Comparison of ENCODE assay signal across 8 mouse cellular contexts in genomic region chr4:119140126-119140525, GRCm38 (mm10). TPM values are rescaled to one million over a fixed set of nuclear protein-coding genes. Genes with fewer than 3 reads are reported as not detected.
DNase-seq lines count a peak whose midpoint lies in the region; ATAC-seq and TF ChIP-seq lines count a peak whose summit lies in the region.

No protein-coding gene starts in this region.

- TF ChIP-seq CTCF in intestine, postnatal 0 days (IDR thresholded peaks at IDR 0.05; ENCODE audit: low read depth), result peak; percentile 91
- peak; percentile 94 for TF ChIP-seq CTCF in ES-Bruce4 (IDR thresholded peaks at IDR 0.05; ENCODE audit: low read depth, low read length)
- peak; percentile 84 for TF ChIP-seq CTCF in bone marrow macrophage, adult 2 months (IDR thresholded peaks at IDR 0.05; ENCODE audit: low read depth, low read length)

- H3K36me3 ChIP-seq in intestine, postnatal 0 days (ENCODE audit: control insufficient read depth, insufficient read depth), result peaks cover 22% of the 10 kb centered on the region
- peaks cover 18% of the 10 kb centered on the region for H3K36me3 ChIP-seq in intestine, embryonic 15.5 days
- peaks cover 23% of the 10 kb centered on the region for H3K36me3 ChIP-seq in ES-Bruce4 (ENCODE audit: control insufficient read depth, insufficient read depth, low read length, poor library complexity, severe bottlenecking)

- H3K9me3 ChIP-seq in intestine, postnatal 0 days (ENCODE audit: control insufficient read depth), result no peaks in the 10 kb centered on the region
- H3K9me3 ChIP-seq in intestine, embryonic 15.5 days, result no peaks in the 10 kb centered on the region
- H3K9me3 ChIP-seq in ES-Bruce4 (replicated peaks; ENCODE audit: control insufficient read depth, insufficient read depth, low read length, poor library complexity, severe bottlenecking), result no peaks in the 10 kb centered on the region

- ATAC-seq in intestine, postnatal 0 days, result no peak
- no peak for ATAC-seq in intestine, embryonic 15.5 days

- TF ChIP-seq POLR2A in ES-Bruce4 (IDR thresholded peaks at IDR 0.05; ENCODE audit: insufficient read depth, low read length), result no peak
- TF ChIP-seq POLR2A in bone marrow macrophage, adult 2 months (IDR thresholded peaks at IDR 0.05; ENCODE audit: borderline replicate concordance, low read depth, low read length), result no peak

- DNase-seq in kidney, postnatal 14 days, result peak; percentile 51
- DNase-seq in retina, embryonic 14.5 days (ENCODE audit: low spot score), result peak; percentile 77
- no peak for DNase-seq in right cerebral cortex, adult 2 months (ENCODE audit: low spot score in 2 of 2)
- no peak for DNase-seq in frontal cortex, postnatal 10 days (ENCODE audit: low spot score in 2 of 2)

- peaks cover 5% of the 10 kb centered on the region; the same call in 1 of the 2 replicates for H3K27me3 ChIP-seq in intestine, postnatal 0 days (replicated peaks; ENCODE audit: control insufficient read depth, insufficient read depth, low read length)
- H3K27me3 ChIP-seq in intestine, embryonic 15.5 days (replicated peaks), result no peaks in the 10 kb centered on the region
- no peaks in the 10 kb centered on the region for H3K27me3 ChIP-seq in ES-Bruce4 (ENCODE audit: control insufficient read depth, insufficient read depth, low read length, poor library complexity, severe bottlenecking)

- H3K4me2 ChIP-seq in intestine, postnatal 0 days (replicated peaks; ENCODE audit: low read depth), result no peak overlapping the region
- H3K4me2 ChIP-seq in intestine, embryonic 15.5 days (replicated peaks), result no peak overlapping the region

- WGBS in intestine, postnatal 0 days, result 54% methylated on average over 3 of the region's 3 CpGs
- WGBS in intestine, embryonic 15.5 days, result 54% methylated on average over 3 of the region's 3 CpGs

- no peak overlapping the region for H3K9ac ChIP-seq in intestine, postnatal 0 days (ENCODE audit: low read depth, low read length)
- no peak overlapping the region for H3K9ac ChIP-seq in intestine, embryonic 15.5 days
- H3K9ac ChIP-seq in ES-Bruce4 (ENCODE audit: low read depth, poor library complexity, severe bottlenecking), result no peak overlapping the region

- TF ChIP-seq EP300 in ES-Bruce4 (IDR thresholded peaks at IDR 0.05; ENCODE audit: insufficient read depth, low read depth, low read length), result peak; percentile 62; the same call in 1 of the 2 replicates

- H3K4me1 ChIP-seq in intestine, postnatal 0 days (replicated peaks; ENCODE audit: control insufficient read depth, insufficient read depth, low read length), result no peaks in the 10 kb centered on the region
- 0 out of 2 replicates have a peak, but pooled peaks cover 5% of the 10 kb centered on the region for H3K4me1 ChIP-seq in intestine, embryonic 15.5 days (replicated peaks)
- H3K4me1 ChIP-seq in ES-Bruce4 (ENCODE audit: control insufficient read depth, insufficient read depth, low read length), result peaks cover 5% of the 10 kb centered on the region
- no peaks in the 10 kb centered on the region for H3K4me1 ChIP-seq in bone marrow macrophage, adult 2 months (ENCODE audit: control insufficient read depth, insufficient read depth, low read length)

- H3K4me3 ChIP-seq in intestine, postnatal 0 days (ENCODE audit: low read depth, low read length), result no peak overlapping the region
- no peak overlapping the region for H3K4me3 ChIP-seq in intestine, embryonic 15.5 days (replicated peaks)
- no peak overlapping the region for H3K4me3 ChIP-seq in ES-Bruce4 (ENCODE audit: low read depth, low read length)
- H3K4me3 ChIP-seq in bone marrow macrophage, adult 2 months (ENCODE audit: insufficient read depth, low read length), result no peak overlapping the region

- no peak overlapping the region for H3K27ac ChIP-seq in intestine, postnatal 0 days (ENCODE audit: low read depth, low read length)
- no peak overlapping the region for H3K27ac ChIP-seq in intestine, embryonic 15.5 days
- H3K27ac ChIP-seq in ES-Bruce4 (ENCODE audit: insufficient read depth, low read length), result 0 out of 2 replicates have a peak overlapping the region, but pooled peaks have one; percentile 22
- H3K27ac ChIP-seq in bone marrow macrophage, adult 2 months (ENCODE audit: insufficient read depth, low read depth, low read length), result no peak overlapping the region

RNA-seq across cellular contexts. Expression of gene Slc2a1, which starts 31.6 kb away (rescaled TPM):
- polyA plus RNA-seq in intestine, postnatal 0 days (2015; fragmentation: Nextera tagmentation; extraction: Ambion mirVana), result 18.1 and 19.0 TPM in 2 replicates
- 132 and 136 TPM in 2 replicates for polyA plus RNA-seq in intestine, embryonic 15.5 days (2015; fragmentation: Nextera tagmentation; extraction: Ambion mirVana)
- 682 and 697 TPM in 2 replicates for polyA plus RNA-seq in ES-Bruce4 (2011; ENCODE audit: insufficient read depth, insufficient read length, low read depth, missing spikeins)
- 22.6 and 25.3 TPM in 2 replicates for polyA plus RNA-seq in bone marrow macrophage, adult 2 months (2012; ENCODE audit: insufficient read depth, insufficient read length, missing spikeins)

RNA-seq across cellular contexts. Expression of gene Zfp691, which starts 33.9 kb away (rescaled TPM):
- 3.4 and 3.6 TPM in 2 replicates for polyA plus RNA-seq in intestine, postnatal 0 days (2015; fragmentation: Nextera tagmentation; extraction: Ambion mirVana)
- polyA plus RNA-seq in intestine, embryonic 15.5 days (2015; fragmentation: Nextera tagmentation; extraction: Ambion mirVana), result 5.2 and 6.6 TPM in 2 replicates
- polyA plus RNA-seq in ES-Bruce4 (2011; ENCODE audit: insufficient read depth, insufficient read length, low read depth, missing spikeins), result 12.3 and 14.8 TPM in 2 replicates
- 6.4 and 6.9 TPM in 2 replicates for polyA plus RNA-seq in bone marrow macrophage, adult 2 months (2012; ENCODE audit: insufficient read depth, insufficient read length, missing spikeins)

RNA-seq across cellular contexts. Expression of gene Ermap, which starts 49.7 kb away (rescaled TPM):
- 0.05 and 0.18 TPM in 2 replicates for polyA plus RNA-seq in intestine, postnatal 0 days (2015; fragmentation: Nextera tagmentation; extraction: Ambion mirVana)
- polyA plus RNA-seq in intestine, embryonic 15.5 days (2015; fragmentation: Nextera tagmentation; extraction: Ambion mirVana), result 5.4 and 5.6 TPM in 2 replicates
- polyA plus RNA-seq in ES-Bruce4 (2011; ENCODE audit: insufficient read depth, insufficient read length, low read depth, missing spikeins), result 0.37 and 0.52 TPM in 2 replicates
- 0.68 TPM in 1 of 2 replicates, not detected in the other for polyA plus RNA-seq in bone marrow macrophage, adult 2 months (2012; ENCODE audit: insufficient read depth, insufficient read length, missing spikeins)

RNA-seq across cellular contexts. Expression of gene Svbp, which starts 55.0 kb away (rescaled TPM):
- polyA plus RNA-seq in intestine, postnatal 0 days (2015; fragmentation: Nextera tagmentation; extraction: Ambion mirVana), result 88.1 and 91.6 TPM in 2 replicates
- polyA plus RNA-seq in intestine, embryonic 15.5 days (2015; fragmentation: Nextera tagmentation; extraction: Ambion mirVana), result 109 and 116 TPM in 2 replicates
- polyA plus RNA-seq in ES-Bruce4 (2011; ENCODE audit: insufficient read depth, insufficient read length, low read depth, missing spikeins), result 34.2 and 39.1 TPM in 2 replicates
- polyA plus RNA-seq in bone marrow macrophage, adult 2 months (2012; ENCODE audit: insufficient read depth, insufficient read length, missing spikeins), result 36.6 and 41.1 TPM in 2 replicates

Comparison
In these comparisons a context has a peak if more than half of its experiments do, and no peak if none do; other contexts are left out.
1. DNase-seq: peak in kidney, postnatal 14 days (single experiment) and retina, embryonic 14.5 days (single experiment); none in right cerebral cortex, adult 2 months (0 of 2) and frontal cortex, postnatal 10 days (0 of 2).
2. Peak in every context shown above with its lines, with median percentiles within 50 percentile points of each other: CTCF ChIP-seq.